Mouse (Mus musculus) cerebral cortex, adult 2 months (tissue): Measurements from ENCODE around the gene Fndc11.

Source experiments
- WGBS: fragments of 180-500 bp; shearing (Covaris S2); methylation state at CpG from one replicate; pipeline ENCODE4 v1.1.7; 2018; 5-methylcytosine and 5-hydroxymethylcytosine counted together

Fndc11 gene

GRCm38 (mm10) chr2:181219538-181220216, at the start of gene Fndc11:
Fndc11 (plus strand) TSS chr2:181220013.
- 6% methylated on average over 25 of the region's 25 CpGs for WGBS

- WGBS, result 46% methylated on average over 3 of the region's 3 CpGs
Measured at GRCm38 (mm10) chr2:181174646-181175045, 45.2 kb upstream of the Fndc11 start.

- 80% methylated on average over 3 of the region's 3 CpGs for WGBS
Measured at GRCm38 (mm10) chr2:181178015-181178414, 41.8 kb upstream of the Fndc11 start.

DNA sequence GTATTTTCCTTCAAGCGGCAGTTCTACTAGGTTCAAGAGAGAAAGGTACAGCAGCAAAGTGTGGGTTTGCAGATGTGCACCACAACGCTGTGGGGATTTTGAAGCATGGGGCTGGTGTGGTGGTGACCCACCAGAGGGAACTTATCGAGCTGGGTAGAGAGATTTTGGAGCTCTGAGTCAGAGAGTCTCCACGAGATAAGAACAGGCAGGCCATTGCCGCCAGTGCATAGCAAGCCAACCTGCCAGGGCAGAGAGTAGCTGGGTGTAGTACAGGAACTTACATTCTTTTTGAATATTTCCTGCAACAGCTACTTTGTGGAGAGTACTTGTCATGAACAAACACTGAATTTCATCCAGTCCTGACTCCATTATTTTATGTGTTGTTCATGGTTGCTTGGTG, 41.3 kb upstream of the Fndc11 start:
- WGBS, result 89% methylated on average over 5 of the region's 5 CpGs

DNA sequence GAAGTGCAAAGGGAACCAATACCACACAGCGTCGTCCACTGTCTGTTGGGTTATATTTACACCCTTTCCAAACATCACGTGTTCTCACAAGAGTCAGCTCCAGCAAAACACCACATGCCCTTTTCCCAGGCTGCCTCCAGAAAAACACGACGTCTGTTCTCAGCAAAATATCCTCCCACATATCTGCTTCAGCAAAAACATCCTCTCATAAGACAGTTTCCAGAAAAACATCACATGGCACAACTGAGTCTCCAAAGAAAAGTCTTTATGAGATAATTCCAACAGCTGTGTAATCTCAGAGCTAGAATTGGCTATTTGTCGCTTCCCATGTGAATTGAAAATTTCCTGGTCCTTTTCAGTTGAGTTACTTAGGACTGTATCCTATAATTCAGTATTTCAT, 38.9 kb upstream of the Fndc11 start:
- WGBS, result 29% methylated on average over 6 of the region's 6 CpGs

GRCm38 (mm10) chr2:181186635-181187034, 33.2 kb upstream of the Fndc11 start:
- WGBS, result under 1% methylated on average over 14 of the region's 14 CpGs

- WGBS, result under 1% methylated on average over 64 of the region's 64 CpGs
Measured at GRCm38 (mm10) chr2:181187121-181188000, 32.5 kb upstream of the Fndc11 start, which contains the start of gene Ppdpf. Ppdpf (plus strand) TSS chr2:181187247.

DNA sequence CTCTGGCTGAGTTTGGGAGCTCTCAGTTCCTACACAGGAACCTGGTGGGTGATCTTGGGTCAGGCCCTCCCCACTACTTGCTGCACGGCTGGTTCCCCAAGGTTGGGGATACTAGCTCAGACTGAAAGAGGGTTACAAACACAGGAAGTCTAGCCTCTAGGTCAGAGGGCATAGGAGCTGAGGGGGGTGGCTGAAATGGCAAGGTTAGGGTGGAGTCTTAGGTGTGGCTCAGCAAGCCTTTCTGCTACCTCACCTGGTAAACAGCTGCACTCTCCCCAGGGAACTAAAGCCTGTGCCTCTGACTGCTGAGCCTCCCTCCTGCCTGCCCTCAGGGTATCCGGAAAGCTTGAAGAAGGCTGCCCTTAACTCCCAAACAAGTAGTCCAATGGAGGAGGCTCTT, 31.1 kb upstream of the Fndc11 start:
- 66% methylated on average over 2 of the region's 2 CpGs for WGBS

GRCm38 (mm10) chr2:181189321-181189720, 30.5 kb upstream of the Fndc11 start:
- 48% methylated on average over 1 of the region's 1 CpGs for WGBS

- 73% methylated on average over 4 of the region's 4 CpGs for WGBS
Measured at GRCm38 (mm10) chr2:181191385-181191784, 28.4 kb upstream of the Fndc11 start.

GRCm38 (mm10) chr2:181191936-181192335, 27.9 kb upstream of the Fndc11 start:
- WGBS, result 56% methylated on average over 4 of the region's 4 CpGs

GRCm38 (mm10) chr2:181193044-181193443, 26.8 kb upstream of the Fndc11 start:
- WGBS, result 82% methylated on average over 3 of the region's 3 CpGs

- 91% methylated on average over 4 of the region's 4 CpGs for WGBS
Measured at GRCm38 (mm10) chr2:181196628-181197300, 23.0 kb upstream of the Fndc11 start.

DNA sequence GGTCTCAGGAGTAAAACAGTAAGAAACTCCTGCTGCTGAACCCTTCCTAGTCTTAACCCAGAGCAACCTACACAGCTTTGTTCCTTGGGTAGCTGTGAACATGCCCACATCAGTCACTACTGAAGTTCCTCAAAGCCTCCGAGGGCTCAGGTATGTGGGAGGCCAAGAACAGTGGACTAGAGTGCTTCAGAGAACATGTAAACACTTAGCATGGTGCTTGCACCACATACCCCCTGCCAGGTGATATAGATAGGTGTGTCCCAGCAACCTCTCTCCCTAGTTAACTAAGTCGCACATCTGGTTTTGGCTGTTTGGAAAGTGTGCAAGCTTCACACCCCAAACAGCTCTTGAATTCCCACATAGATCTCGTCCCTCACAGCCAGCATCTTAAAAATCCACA, 18.2 kb upstream of the Fndc11 start:
- 71% methylated on average over 3 of the region's 3 CpGs for whole genome bisulfite sequencing

DNA sequence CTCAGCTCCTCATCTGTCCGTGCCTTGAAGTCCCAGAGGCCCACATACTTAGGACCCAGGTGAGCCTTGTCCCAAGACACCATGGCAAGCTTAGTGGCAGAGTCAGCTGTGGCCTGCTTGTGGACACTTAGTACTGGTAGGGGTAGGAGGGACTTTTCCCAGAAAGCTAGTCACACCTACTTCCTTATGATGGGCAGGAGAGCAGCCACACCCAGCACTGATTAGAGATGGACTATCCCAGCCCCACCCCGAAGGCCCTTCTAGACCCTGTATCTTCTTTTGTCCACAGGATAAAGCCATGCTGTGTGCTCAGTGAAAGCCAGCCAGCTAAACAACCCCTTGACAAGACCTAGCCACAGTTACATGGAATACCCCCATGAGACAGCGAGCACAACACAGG, 17.4 kb upstream of the Fndc11 start, which contains the start of gene Ptk6:
Ptk6 (minus strand) TSS at position 368 of the 400 bp plus-strand sequence.
- WGBS, result 96% methylated on average over 3 of the region's 3 CpGs

- WGBS, result 76% methylated on average over 6 of the region's 6 CpGs
Measured at GRCm38 (mm10) chr2:181202886-181203285, 16.9 kb upstream of the Fndc11 start.

- 93% methylated on average over 5 of the region's 5 CpGs for WGBS
Measured at GRCm38 (mm10) chr2:181205678-181206077, 14.1 kb upstream of the Fndc11 start.

GRCm38 (mm10) chr2:181206118-181206517, 13.7 kb upstream of the Fndc11 start:
- 90% methylated on average over 9 of the region's 9 CpGs for WGBS

- 3% methylated on average over 34 of the region's 34 CpGs for WGBS
Measured at GRCm38 (mm10) chr2:181212389-181213020, 7.3 kb upstream of the Fndc11 start.

GRCm38 (mm10) chr2:181213021-181213445, 6.8 kb upstream of the Fndc11 start, which contains the start of gene Srms:
Srms (minus strand) TSS chr2:181213185.
- WGBS, result 13% methylated on average over 17 of the region's 17 CpGs

GRCm38 (mm10) chr2:181216037-181216436, 3.8 kb upstream of the Fndc11 start:
- WGBS, result 96% methylated on average over 6 of the region's 6 CpGs
